Comparison of ENCODE assay signal across 8 mouse cellular contexts in genomic region chr5:33675964-33676363, GRCm38 (mm10). TPM values are rescaled to one million over a fixed set of nuclear protein-coding genes. Genes with fewer than 3 reads are reported as not detected.
A peak's percentile ranks its signal among the peaks of the same experiment; 100 is the strongest.
DNase-seq lines count a peak whose midpoint lies in the region; ATAC-seq lines count a peak whose summit lies in the region.

No protein-coding gene starts in this region.

- peaks cover 36% of the 10 kb centered on the region for H3K36me3 ChIP-seq in embryonic facial prominence, embryonic 10.5 days (replicated peaks)

- intact Hi-C loops in gastrocnemius, postnatal 14 days (cut with DNase I; ENCODE audit: low total_unique reads): loop anchor here (2.0 kb wide), 1 partner anchor 63 kb away; no protein-coding TSS in a partner anchor

- peak; percentile 64 for DNase-seq in gastrocnemius, postnatal 14 days
- DNase-seq in gastrocnemius, postnatal 25 days: no peak
- DNase-seq in urinary bladder, postnatal 14 days (ENCODE audit: low spot score): peak; percentile 69
- no peak for DNase-seq in urinary bladder, adult 18-20 months (ENCODE audit: low spot score in 2 of 2)
- DNase-seq in embryonic facial prominence, embryonic 10.5 days (ENCODE audit: low spot score): peak; percentile 72
- peak; percentile 75 to 84 for DNase-seq in kidney, postnatal 25 days
- no peak for DNase-seq in urinary bladder, postnatal 10 days (ENCODE audit: low spot score)

- peak; percentile 83 for ATAC-seq in megakaryocyte progenitor cell, adult 5-6 weeks (replicated peaks; ENCODE audit: poor library complexity)

- 0% methylated on average over 1 of the region's 1 CpGs for WGBS in embryonic facial prominence, embryonic 10.5 days

- no peak overlapping the region for H3K4me3 ChIP-seq in embryonic facial prominence, embryonic 10.5 days

- no peak overlapping the region for H3K27ac ChIP-seq in embryonic facial prominence, embryonic 10.5 days (replicated peaks)

- no peaks in the 10 kb centered on the region for H3K9me3 ChIP-seq in embryonic facial prominence, embryonic 10.5 days

- no peaks in the 10 kb centered on the region for H3K27me3 ChIP-seq in embryonic facial prominence, embryonic 10.5 days (replicated peaks; ENCODE audit: low read depth, poor library complexity, severe bottlenecking)

- H3K4me1 ChIP-seq in embryonic facial prominence, embryonic 10.5 days: peaks cover 11% of the 10 kb centered on the region

RNA-seq across cellular contexts. Expression of gene Tmem129, which starts 17.7 kb away (rescaled TPM):
- total RNA-seq in gastrocnemius, postnatal 14 days (2021): 10 to 100 TPM; 10.5 to 10.9 TPM
- total RNA-seq in gastrocnemius, postnatal 25 days (2021): 1 to 10 TPM; 8.0 to 8.2 TPM
- 37.1 and 40.0 TPM in 2 replicates for polyA plus RNA-seq in embryonic facial prominence, embryonic 10.5 days (2016; fragmentation: Nextera tagmentation; extraction: Ambion mirVana)
- 15.9 and 17.5 TPM in 2 replicates for total RNA-seq in megakaryocyte progenitor cell, adult 5-6 weeks (2015)
- total RNA-seq in megakaryocyte progenitor cell, adult 5-6 weeks (2017): 17.8 and 23.7 TPM in 2 replicates

RNA-seq across cellular contexts. Expression of gene Tacc3, which starts 18.0 kb away (rescaled TPM):
- 1 to 10 TPM; 6.4 to 6.8 TPM for total RNA-seq in gastrocnemius, postnatal 14 days (2021)
- 1 to 10 TPM; 1.7 to 2.5 TPM for total RNA-seq in gastrocnemius, postnatal 25 days (2021)
- 318 and 337 TPM in 2 replicates for polyA plus RNA-seq in embryonic facial prominence, embryonic 10.5 days (2016; fragmentation: Nextera tagmentation; extraction: Ambion mirVana)
- 180 and 190 TPM in 2 replicates for total RNA-seq in megakaryocyte progenitor cell, adult 5-6 weeks (2015)
- 184 and 199 TPM in 2 replicates for total RNA-seq in megakaryocyte progenitor cell, adult 5-6 weeks (2017)

RNA-seq across cellular contexts. Expression of gene Slbp, which starts 23.6 kb away (rescaled TPM):
- 10 to 100 TPM; 11.8 to 13.0 TPM for total RNA-seq in gastrocnemius, postnatal 14 days (2021)
- total RNA-seq in gastrocnemius, postnatal 25 days (2021): 1 to 10 TPM; 7.3 to 8.2 TPM
- 313 and 322 TPM in 2 replicates for polyA plus RNA-seq in embryonic facial prominence, embryonic 10.5 days (2016; fragmentation: Nextera tagmentation; extraction: Ambion mirVana)
- total RNA-seq in megakaryocyte progenitor cell, adult 5-6 weeks (2015): 206 and 223 TPM in 2 replicates
- 253 and 266 TPM in 2 replicates for total RNA-seq in megakaryocyte progenitor cell, adult 5-6 weeks (2017)

RNA-seq across cellular contexts. Expression of gene Fgfr3, which starts 45.5 kb away (rescaled TPM):
- total RNA-seq in gastrocnemius, postnatal 14 days (2021): 1 to 10 TPM; 1.9 to 3.1 TPM
- total RNA-seq in gastrocnemius, postnatal 25 days (2021): 1 to 10 TPM; 2.1 to 3.8 TPM
- 12.9 and 36.8 TPM in 2 replicates for polyA plus RNA-seq in embryonic facial prominence, embryonic 10.5 days (2016; fragmentation: Nextera tagmentation; extraction: Ambion mirVana)
- total RNA-seq in megakaryocyte progenitor cell, adult 5-6 weeks (2015): 0.39 TPM in 1 of 2 replicates, not detected in the other
- 1.0 TPM in 1 of 2 replicates, not detected in the other for total RNA-seq in megakaryocyte progenitor cell, adult 5-6 weeks (2017)

RNA-seq across cellular contexts. Expression of gene Gm9903, which starts 46.2 kb away (rescaled TPM):
- 1 to 10 TPM in 1 of 2 experiments, under 1 TPM in 1; 0.62 to 1.0 TPM for total RNA-seq in gastrocnemius, postnatal 14 days (2021)
- total RNA-seq in gastrocnemius, postnatal 25 days (2021): under 1 TPM; 0.51 to 0.88 TPM
- polyA plus RNA-seq in embryonic facial prominence, embryonic 10.5 days (2016; fragmentation: Nextera tagmentation; extraction: Ambion mirVana): 0.30 and 0.32 TPM in 2 replicates
- total RNA-seq in megakaryocyte progenitor cell, adult 5-6 weeks (2015): 0.37 and 0.74 TPM in 2 replicates
- 1.1 TPM in 1 of 2 replicates, not detected in the other for total RNA-seq in megakaryocyte progenitor cell, adult 5-6 weeks (2017)

Comparison
In these comparisons a context has a peak if more than half of its experiments do, and no peak if none do; other contexts are left out.
1. DNase-seq: peak in gastrocnemius, postnatal 14 days (single experiment), urinary bladder, postnatal 14 days (single experiment), embryonic facial prominence, embryonic 10.5 days (single experiment) and kidney, postnatal 25 days (2 of 2); none in gastrocnemius, postnatal 25 days (single experiment), urinary bladder, adult 18-20 months (0 of 2) and urinary bladder, postnatal 10 days (single experiment).
2. RNA of gene Tacc3, which starts 18.0 kb away (total RNA-seq): 180 to 199 TPM in megakaryocyte progenitor cell, adult 5-6 weeks; 6.4 to 6.8 TPM in gastrocnemius, postnatal 14 days and 1.7 to 2.5 TPM in gastrocnemius, postnatal 25 days; every median in the first group is over 10 times any median in the second.
3. RNA of gene Slbp, which starts 23.6 kb away (total RNA-seq): 206 to 266 TPM in megakaryocyte progenitor cell, adult 5-6 weeks; 11.8 to 13.0 TPM in gastrocnemius, postnatal 14 days and 7.3 to 8.2 TPM in gastrocnemius, postnatal 25 days; every median in the first group is over 10 times any median in the second.